Mouse (Mus musculus): ENCODE results near the gene Egfl7. TPM values are rescaled to one million over a fixed set of nuclear protein-coding genes. Genes with fewer than 3 reads are reported as not detected.
A peak's percentile ranks its signal among the peaks of the same experiment; 100 is the strongest.

The Egfl7 gene
- polyA plus RNA-seq, 1 experiment from 2014 or later: 75.7 TPM

DNA sequence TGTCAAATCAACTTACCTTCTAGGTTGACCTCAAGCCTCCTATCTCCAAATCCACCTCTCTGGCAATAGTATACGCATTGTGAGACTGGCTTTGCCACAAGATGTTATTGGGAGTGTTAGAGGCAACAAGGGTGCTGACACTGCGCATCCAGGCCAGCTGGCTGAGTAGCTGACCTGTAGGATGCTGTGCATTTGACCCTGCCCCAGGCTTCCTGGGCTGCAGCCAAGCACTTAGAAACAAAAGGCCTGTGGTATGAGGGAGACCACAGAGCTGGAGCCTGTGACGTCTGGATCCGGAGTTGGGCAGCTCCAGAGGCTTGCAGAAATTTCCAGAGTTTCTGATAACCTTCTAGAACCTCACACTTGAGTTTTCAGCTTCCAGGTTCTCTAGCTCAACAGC is 36.7 kb upstream of the Egfl7 start:
- H3K4me3 ChIP-seq (ENCODE audit: low read depth, low read length): no peak overlapping the region
- H3K9ac ChIP-seq (ENCODE audit: low read length): no peak overlapping the region
- DNase-seq (ENCODE audit: low spot score) (no peak), ATAC-seq (ENCODE audit: insufficient read depth, low FRiP score, low TSS enrichment) (no peak)
- H3K4me2 ChIP-seq (ENCODE audit: low read depth): no peak overlapping the region
- H3K36me3 ChIP-seq (ENCODE audit: control insufficient read depth, insufficient read depth, low read length): no peaks in the 10 kb centered on the region
- no peak overlapping the region for H3K27ac ChIP-seq (ENCODE audit: low read depth, low read length)
- H3K27me3 ChIP-seq (ENCODE audit: control insufficient read depth, insufficient read depth, low read length): no peaks in the 10 kb centered on the region
- no peaks in the 10 kb centered on the region for H3K9me3 ChIP-seq (ENCODE audit: control insufficient read depth, low read length)
- H3K4me1 ChIP-seq (ENCODE audit: control insufficient read depth, insufficient read depth, low read length): peaks cover 25% of the 10 kb centered on the region
- 75% methylated on average over 4 of the region's 4 CpGs for WGBS

DNA sequence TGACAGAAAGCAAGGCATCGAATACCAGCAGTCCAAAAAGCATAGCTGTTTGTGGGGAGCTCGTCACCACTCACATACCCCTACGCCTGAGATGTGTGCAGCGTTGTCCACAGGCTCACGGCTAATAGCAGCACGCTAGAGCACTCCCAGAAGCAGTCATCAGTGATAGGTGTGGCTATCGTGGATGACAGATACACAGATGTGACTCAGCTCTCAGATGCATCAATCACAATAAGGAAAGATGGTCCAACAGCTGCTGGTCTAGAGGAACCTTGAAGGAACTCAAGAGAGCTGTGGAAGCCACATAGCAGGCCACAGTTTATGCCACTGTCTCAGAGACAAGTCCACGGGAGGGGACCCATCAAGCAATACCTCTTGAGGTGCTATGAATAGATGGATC is 36.0 kb upstream of the Egfl7 start:
- H3K4me2 ChIP-seq (ENCODE audit: low read depth): no peak overlapping the region
- peaks cover 29% of the 10 kb centered on the region for H3K4me1 ChIP-seq (ENCODE audit: control insufficient read depth, insufficient read depth, low read length)
- DNase-seq (ENCODE audit: low spot score) (no peak), ATAC-seq (ENCODE audit: insufficient read depth, low FRiP score, low TSS enrichment) (no peak)
- no peaks in the 10 kb centered on the region for H3K27me3 ChIP-seq (ENCODE audit: control insufficient read depth, insufficient read depth, low read length)
- 93% methylated on average over 8 of the region's 8 CpGs for WGBS
- H3K9me3 ChIP-seq (ENCODE audit: control insufficient read depth, low read length): no peaks in the 10 kb centered on the region
- H3K4me3 ChIP-seq (ENCODE audit: low read depth, low read length): no peak overlapping the region
- no peak overlapping the region for H3K9ac ChIP-seq (ENCODE audit: low read length)
- no peaks in the 10 kb centered on the region for H3K36me3 ChIP-seq (ENCODE audit: control insufficient read depth, insufficient read depth, low read length)
- no peak overlapping the region for H3K27ac ChIP-seq (ENCODE audit: low read depth, low read length)

DNA sequence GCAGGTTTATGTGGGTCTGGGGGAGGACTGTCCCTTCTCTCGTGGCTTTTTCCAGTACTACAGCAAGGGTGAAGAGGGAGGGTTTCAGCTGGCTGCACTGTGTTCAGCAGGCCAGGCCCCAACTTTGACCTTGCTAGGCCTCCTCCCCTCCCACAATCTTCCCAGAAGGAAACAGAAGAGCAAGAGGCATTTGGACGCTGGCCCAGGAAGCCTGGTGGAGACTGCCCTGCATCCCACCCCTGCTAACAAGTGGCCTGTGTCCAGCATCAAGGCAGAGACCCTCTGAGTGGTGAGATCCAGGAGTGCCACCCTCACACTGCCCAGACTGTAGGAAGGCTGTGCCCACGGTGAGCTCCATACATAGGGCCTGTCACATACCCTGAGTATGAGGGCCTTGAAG is 35.5 kb upstream of the Egfl7 start:
- H3K4me1 ChIP-seq (ENCODE audit: control insufficient read depth, insufficient read depth, low read length): peaks cover 29% of the 10 kb centered on the region
- no peak overlapping the region for H3K27ac ChIP-seq (ENCODE audit: low read depth, low read length)
- ATAC-seq (ENCODE audit: insufficient read depth, low FRiP score, low TSS enrichment) (no peak), DNase-seq (ENCODE audit: low spot score) (no peak)
- no peaks in the 10 kb centered on the region for H3K9me3 ChIP-seq (ENCODE audit: control insufficient read depth, low read length)
- WGBS: 79% methylated on average over 3 of the region's 3 CpGs
- no peak overlapping the region for H3K9ac ChIP-seq (ENCODE audit: low read length)
- no peak overlapping the region for H3K4me2 ChIP-seq (ENCODE audit: low read depth)
- H3K27me3 ChIP-seq (ENCODE audit: control insufficient read depth, insufficient read depth, low read length): no peaks in the 10 kb centered on the region
- no peaks in the 10 kb centered on the region for H3K36me3 ChIP-seq (ENCODE audit: control insufficient read depth, insufficient read depth, low read length)
- H3K4me3 ChIP-seq (ENCODE audit: low read depth, low read length): no peak overlapping the region

DNA sequence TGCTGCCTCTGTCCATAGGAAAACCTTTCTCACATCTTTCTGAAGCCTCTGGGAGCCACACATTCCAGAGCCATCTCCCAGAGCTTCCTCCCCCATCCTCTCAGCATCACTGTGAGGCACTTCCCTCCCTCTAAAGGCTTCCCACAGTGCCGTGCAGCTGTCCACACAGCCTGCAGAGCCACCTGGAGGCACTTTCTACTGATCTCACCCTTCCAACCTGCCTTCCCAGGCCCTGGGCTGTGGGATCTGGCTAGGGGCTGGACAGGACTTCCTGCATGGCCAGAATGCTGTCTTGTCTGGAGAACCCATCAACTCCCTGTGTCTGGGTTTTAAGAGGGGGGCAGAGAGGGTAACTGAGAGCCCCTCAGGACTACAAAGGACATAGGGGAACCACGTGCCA is 32.3 kb upstream of the Egfl7 start:
- DNase-seq (ENCODE audit: low spot score) (peak; percentile 50), ATAC-seq (ENCODE audit: insufficient read depth, low FRiP score, low TSS enrichment) (no peak)
- Histone ChIP-seq H3K27me3 (ENCODE audit: control insufficient read depth, insufficient read depth, low read length) (no peaks in the 10 kb centered on the region), H3K36me3 (ENCODE audit: control insufficient read depth, insufficient read depth, low read length) (no peaks in the 10 kb centered on the region; the same call in 1 of the 2 replicates), H3K4me3 (ENCODE audit: low read depth, low read length) (no peak overlapping the region), H3K27ac (ENCODE audit: low read depth, low read length) (no peak overlapping the region), H3K4me2 (ENCODE audit: low read depth) (no peak overlapping the region), H3K4me1 (ENCODE audit: control insufficient read depth, insufficient read depth, low read length) (peaks cover 16% of the 10 kb centered on the region), H3K9ac (ENCODE audit: low read length) (no peak overlapping the region), H3K9me3 (ENCODE audit: control insufficient read depth, low read length) (no peaks in the 10 kb centered on the region)
- WGBS: 19% methylated on average over 2 of the region's 2 CpGs

DNA sequence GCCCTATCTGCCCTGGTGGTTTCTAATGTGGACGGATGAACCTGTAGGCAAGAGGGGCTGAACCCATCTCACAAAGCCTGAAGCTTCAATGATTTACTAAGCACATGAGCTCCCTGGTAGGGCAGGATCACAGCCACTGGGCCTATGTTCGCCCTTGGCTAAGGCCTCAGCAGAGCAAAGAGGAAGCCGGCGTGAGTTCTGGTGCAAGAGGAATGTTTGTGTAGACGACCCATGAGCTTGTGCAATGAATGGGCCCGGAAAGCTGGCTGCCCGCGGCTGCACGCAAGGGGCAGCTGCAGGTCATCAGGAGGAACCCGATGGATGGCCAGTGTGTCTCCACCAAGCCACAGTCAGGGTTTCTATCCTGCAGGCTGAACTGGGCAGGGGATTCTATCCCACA is 30.0 kb upstream of the Egfl7 start:
- Histone ChIP-seq H3K9ac (ENCODE audit: low read length) (no peak overlapping the region), H3K9me3 (ENCODE audit: control insufficient read depth, low read length) (no peaks in the 10 kb centered on the region), H3K36me3 (ENCODE audit: control insufficient read depth, insufficient read depth, low read length) (no peaks in the 10 kb centered on the region; the same call in 1 of the 2 replicates), H3K27ac (ENCODE audit: low read depth, low read length) (no peak overlapping the region), H3K27me3 (ENCODE audit: control insufficient read depth, insufficient read depth, low read length) (no peaks in the 10 kb centered on the region), H3K4me2 (ENCODE audit: low read depth) (no peak overlapping the region), H3K4me1 (ENCODE audit: control insufficient read depth, insufficient read depth, low read length) (peaks cover 16% of the 10 kb centered on the region), H3K4me3 (ENCODE audit: low read depth, low read length) (no peak overlapping the region)
- ATAC-seq (ENCODE audit: insufficient read depth, low FRiP score, low TSS enrichment): no peak
- 76% methylated on average over 10 of the region's 10 CpGs for WGBS
- DNase-seq (ENCODE audit: low spot score): no peak

DNA sequence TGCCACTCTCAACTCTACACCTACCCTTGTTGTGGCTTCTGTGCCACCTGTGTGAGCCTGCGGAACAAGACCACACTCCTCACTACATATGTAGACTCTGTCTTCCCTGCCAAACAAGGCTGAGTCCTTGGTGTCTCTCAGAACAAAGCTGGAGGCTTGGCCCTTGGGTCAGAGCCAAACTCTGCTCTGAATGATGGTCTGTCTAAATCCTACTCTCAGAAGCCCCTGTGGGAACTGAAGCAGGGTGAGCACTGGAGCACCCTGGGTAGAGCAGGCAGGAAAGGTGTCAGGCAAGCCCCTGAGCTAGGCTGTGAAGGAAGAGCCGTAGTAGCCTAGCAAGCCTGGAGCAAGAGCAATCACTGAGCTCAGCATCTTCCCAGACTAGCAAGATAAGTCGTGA is 29.6 kb upstream of the Egfl7 start:
- ATAC-seq (ENCODE audit: insufficient read depth, low FRiP score, low TSS enrichment): no peak

DNA sequence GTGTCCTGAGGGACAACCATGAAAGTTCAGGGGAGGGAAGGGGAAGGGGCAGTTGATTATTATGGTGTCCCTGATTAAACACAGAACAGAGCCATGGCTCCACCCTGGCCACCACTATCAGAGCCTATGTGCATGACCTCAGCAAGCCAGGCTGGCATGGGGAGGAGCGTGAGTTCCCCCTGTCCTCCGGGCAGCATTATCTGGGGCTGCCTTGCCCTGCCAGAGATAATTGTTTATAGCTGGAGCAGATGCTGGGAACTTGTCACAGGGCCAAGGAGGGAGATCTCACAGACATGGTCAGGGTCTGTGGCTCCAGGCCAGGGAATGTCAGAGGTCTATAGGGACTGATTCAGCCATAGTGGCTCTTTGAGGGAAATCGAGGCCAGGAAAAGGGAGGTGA is 29.0 kb upstream of the Egfl7 start:
- Histone ChIP-seq H3K4me2 (ENCODE audit: low read depth) (no peak overlapping the region), H3K27me3 (ENCODE audit: control insufficient read depth, insufficient read depth, low read length) (no peaks in the 10 kb centered on the region), H3K4me3 (ENCODE audit: low read depth, low read length) (no peak overlapping the region), H3K27ac (ENCODE audit: low read depth, low read length) (no peak overlapping the region), H3K9me3 (ENCODE audit: control insufficient read depth, low read length) (no peaks in the 10 kb centered on the region), H3K4me1 (ENCODE audit: control insufficient read depth, insufficient read depth, low read length) (peaks cover 16% of the 10 kb centered on the region), H3K36me3 (ENCODE audit: control insufficient read depth, insufficient read depth, low read length) (no peaks in the 10 kb centered on the region; the same call in 1 of the 2 replicates), H3K9ac (ENCODE audit: low read length) (no peak overlapping the region)
- DNase-seq (ENCODE audit: low spot score) (no peak), ATAC-seq (ENCODE audit: insufficient read depth, low FRiP score, low TSS enrichment) (no peak)
- 89% methylated on average over 3 of the region's 3 CpGs for WGBS

More for the DNA sequence above, 29.6 kb upstream of the Egfl7 start:
- H3K4me1 ChIP-seq (ENCODE audit: control insufficient read depth, insufficient read depth, low read length): peaks cover 16% of the 10 kb centered on the region
- no peak overlapping the region for H3K4me2 ChIP-seq (ENCODE audit: low read depth)
- no peaks in the 10 kb centered on the region for H3K27me3 ChIP-seq (ENCODE audit: control insufficient read depth, insufficient read depth, low read length)
- H3K9me3 ChIP-seq (ENCODE audit: control insufficient read depth, low read length): no peaks in the 10 kb centered on the region
- 69% methylated on average over 3 of the region's 3 CpGs for WGBS
- no peaks in the 10 kb centered on the region; the same call in 1 of the 2 replicates for H3K36me3 ChIP-seq (ENCODE audit: control insufficient read depth, insufficient read depth, low read length)
- no peak for DNase-seq (ENCODE audit: low spot score)
- H3K9ac ChIP-seq (ENCODE audit: low read length): no peak overlapping the region
- H3K4me3 ChIP-seq (ENCODE audit: low read depth, low read length): no peak overlapping the region
- no peak overlapping the region for H3K27ac ChIP-seq (ENCODE audit: low read depth, low read length)

DNA sequence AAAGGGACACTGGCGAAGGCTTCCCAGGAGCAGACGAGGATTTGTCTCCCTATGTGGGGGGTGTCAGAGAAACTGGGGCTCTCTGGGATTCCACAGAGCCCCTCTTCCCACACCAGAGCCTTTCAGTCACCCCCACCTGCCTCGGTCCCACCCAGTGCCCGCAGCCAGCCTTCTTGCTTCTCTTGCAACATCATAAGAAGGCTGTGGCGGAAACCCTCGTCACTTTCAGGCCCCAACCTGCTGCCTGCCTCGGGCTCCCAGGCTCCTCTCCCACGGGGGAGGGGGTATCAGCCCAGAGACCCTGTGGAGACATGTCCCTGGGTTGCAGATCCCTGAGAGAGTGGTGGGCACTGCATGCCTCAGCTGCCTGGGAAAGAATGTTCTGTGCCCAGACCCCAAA is 28.4 kb upstream of the Egfl7 start:
- no peak overlapping the region for H3K27ac ChIP-seq (ENCODE audit: low read depth, low read length)
- H3K4me2 ChIP-seq (ENCODE audit: low read depth): no peak overlapping the region
- no peak for ATAC-seq (ENCODE audit: insufficient read depth, low FRiP score, low TSS enrichment)
- no peak for DNase-seq (ENCODE audit: low spot score)
- no peaks in the 10 kb centered on the region for H3K27me3 ChIP-seq (ENCODE audit: control insufficient read depth, insufficient read depth, low read length)
- H3K36me3 ChIP-seq (ENCODE audit: control insufficient read depth, insufficient read depth, low read length): no peaks in the 10 kb centered on the region; the same call in 1 of the 2 replicates
- H3K9me3 ChIP-seq (ENCODE audit: control insufficient read depth, low read length): no peaks in the 10 kb centered on the region
- H3K4me3 ChIP-seq (ENCODE audit: low read depth, low read length): no peak overlapping the region
- WGBS: 81% methylated on average over 8 of the region's 8 CpGs
- no peak overlapping the region for H3K9ac ChIP-seq (ENCODE audit: low read length)
- peaks cover 16% of the 10 kb centered on the region for H3K4me1 ChIP-seq (ENCODE audit: control insufficient read depth, insufficient read depth, low read length)

DNA sequence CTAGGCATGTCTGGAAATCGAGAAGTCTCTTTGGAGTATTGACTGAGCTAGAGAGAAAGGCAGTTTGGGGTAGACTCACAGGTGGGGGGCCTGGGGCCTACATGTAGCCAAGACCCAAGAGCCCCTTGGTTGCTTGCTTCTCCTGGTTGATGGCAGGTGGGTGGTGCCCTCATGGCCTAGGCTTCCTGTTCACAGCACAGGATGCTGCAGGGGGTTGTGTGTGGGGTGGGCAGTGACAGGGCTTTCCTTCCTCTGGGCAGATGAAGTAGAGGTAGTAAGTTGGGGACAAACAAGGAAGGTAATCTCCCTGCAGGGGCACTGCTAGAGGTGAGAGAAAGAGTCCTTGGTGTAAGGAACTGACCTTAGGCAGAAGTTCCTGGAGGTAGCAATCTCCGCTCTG is 27.7 kb upstream of the Egfl7 start:
- H3K4me2 ChIP-seq (ENCODE audit: low read depth): no peak overlapping the region
- no peaks in the 10 kb centered on the region for H3K27me3 ChIP-seq (ENCODE audit: control insufficient read depth, insufficient read depth, low read length)
- no peaks in the 10 kb centered on the region for H3K9me3 ChIP-seq (ENCODE audit: control insufficient read depth, low read length)
- H3K4me1 ChIP-seq (ENCODE audit: control insufficient read depth, insufficient read depth, low read length): peaks cover 14% of the 10 kb centered on the region
- DNase-seq (ENCODE audit: low spot score) (no peak), ATAC-seq (ENCODE audit: insufficient read depth, low FRiP score, low TSS enrichment) (no peak)
- H3K36me3 ChIP-seq (ENCODE audit: control insufficient read depth, insufficient read depth, low read length): no peaks in the 10 kb centered on the region; the same call in 1 of the 2 replicates
- no peak overlapping the region for H3K27ac ChIP-seq (ENCODE audit: low read depth, low read length)
- no peak overlapping the region for H3K9ac ChIP-seq (ENCODE audit: low read length)
- no peak overlapping the region for H3K4me3 ChIP-seq (ENCODE audit: low read depth, low read length)
- WGBS: 90% methylated on average over 2 of the region's 2 CpGs
